Mouse (Mus musculus): ENCODE data around the gene Tekt2.

Gene Tekt2

GRCm38 (mm10) chr4:126310344-126310743 is 15.1 kb downstream of the Tekt2 start:
- in situ Hi-C loops (cut with MboI; ENCODE audit: unreplicated experiment in 2 of 2) = loop anchor here in 1 of 2 experiments (25.0 kb wide), 1 partner anchor 1148 kb away; no protein-coding TSS in a partner anchor

DNA sequence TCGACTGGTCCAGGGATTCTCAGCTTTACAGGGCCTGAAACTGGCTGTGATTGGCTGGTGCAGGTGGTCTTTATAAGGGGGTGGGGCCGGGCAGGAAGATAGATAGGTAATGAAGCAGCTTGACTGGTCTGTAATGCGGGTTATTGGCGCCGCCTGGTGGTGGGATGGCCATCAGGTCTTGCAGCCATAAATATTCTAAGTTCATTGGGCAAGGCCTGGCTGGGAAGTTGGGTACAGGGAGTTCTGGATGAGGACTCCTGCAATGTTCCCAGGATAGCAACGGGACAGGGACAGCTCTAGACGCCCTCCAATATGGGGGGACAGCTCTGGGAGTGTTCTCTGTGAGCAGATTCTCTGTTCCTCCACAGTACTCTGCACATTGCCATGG is 15.6 kb downstream of the Tekt2 start:
- in situ Hi-C loops (cut with MboI; ENCODE audit: unreplicated experiment in 2 of 2) = loop anchor here (5.0 to 25.0 kb wide), 6 partner anchors 38 to 1148 kb away; partner anchors contain the start of gene Trappc3 (in 1 of the 2)

DNA sequence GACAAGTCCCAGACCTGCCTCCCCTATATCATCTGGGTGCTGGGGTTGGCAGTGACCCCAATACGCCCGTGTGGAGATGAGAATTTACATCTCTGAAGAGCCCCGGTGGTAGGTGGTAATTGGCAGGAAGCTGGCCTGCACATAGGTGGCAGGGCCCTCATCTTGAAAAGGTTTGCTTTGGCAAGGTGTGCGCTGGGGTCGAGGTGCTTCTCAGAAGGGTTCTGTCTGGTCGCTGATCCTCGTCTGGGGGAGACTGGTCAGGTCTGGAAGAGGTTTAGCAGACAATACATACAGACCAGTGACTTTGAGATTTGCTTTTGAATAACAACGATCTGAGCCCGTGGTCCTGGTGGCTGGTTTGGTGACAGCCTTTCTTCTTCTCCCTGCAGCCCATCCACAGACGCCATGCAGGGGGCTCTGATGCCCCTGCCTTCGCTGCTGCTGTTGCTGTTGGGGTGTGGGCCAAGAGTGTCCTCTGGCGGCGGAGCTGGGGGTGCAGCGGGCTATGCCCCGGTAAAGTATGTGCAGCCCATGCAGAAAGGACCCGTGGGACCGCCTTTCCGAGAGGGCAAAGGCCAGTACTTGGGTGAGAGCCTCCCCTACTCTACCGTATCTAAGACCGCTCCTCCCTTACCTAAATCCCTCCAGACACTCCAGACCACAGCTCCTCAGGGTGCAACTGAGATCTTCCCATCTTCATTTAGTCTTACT is 16.1 kb downstream of the Tekt2 start:
- in situ Hi-C loops (cut with MboI; ENCODE audit: unreplicated experiment in 2 of 2) = loop anchor here (5.0 to 25.0 kb wide), 6 partner anchors 37 to 1147 kb away; partner anchors contain the start of gene Trappc3 (in 1 of the 2)

DNA sequence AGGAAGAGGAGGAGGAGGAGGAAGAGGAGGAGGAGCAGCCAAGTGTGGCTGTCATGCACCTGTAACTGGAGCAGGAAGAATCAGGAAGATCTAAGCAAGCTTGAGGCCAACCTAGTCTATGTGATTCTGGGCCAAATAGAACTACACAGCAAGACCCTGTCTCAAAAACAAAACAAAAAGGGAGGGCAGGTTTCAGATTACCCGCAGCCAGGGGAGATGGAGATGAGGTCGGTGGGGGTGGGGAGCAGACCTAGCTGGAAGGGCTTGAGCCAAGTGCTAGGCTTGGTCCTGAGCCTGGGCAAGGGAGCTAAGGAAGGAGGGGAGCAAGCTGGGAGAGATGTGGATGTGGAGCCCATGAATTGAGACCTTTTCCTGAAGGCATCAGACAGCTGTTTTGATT is 18.7 kb downstream of the Tekt2 start:
- in situ Hi-C loops (cut with MboI; ENCODE audit: unreplicated experiment in 2 of 2) = loop anchor here (5.0 to 25.0 kb wide), 6 partner anchors 35 to 1145 kb away; partner anchors contain the start of gene Trappc3 (in 1 of the 2)

GRCm38 (mm10) chr4:126306058-126306457 is 19.4 kb downstream of the Tekt2 start:
- in situ Hi-C loops (cut with MboI; ENCODE audit: unreplicated experiment in 2 of 2) = loop anchor here (5.0 to 25.0 kb wide), 6 partner anchors 34 to 1144 kb away; partner anchors contain the start of gene Trappc3 (in 1 of the 2)

DNA sequence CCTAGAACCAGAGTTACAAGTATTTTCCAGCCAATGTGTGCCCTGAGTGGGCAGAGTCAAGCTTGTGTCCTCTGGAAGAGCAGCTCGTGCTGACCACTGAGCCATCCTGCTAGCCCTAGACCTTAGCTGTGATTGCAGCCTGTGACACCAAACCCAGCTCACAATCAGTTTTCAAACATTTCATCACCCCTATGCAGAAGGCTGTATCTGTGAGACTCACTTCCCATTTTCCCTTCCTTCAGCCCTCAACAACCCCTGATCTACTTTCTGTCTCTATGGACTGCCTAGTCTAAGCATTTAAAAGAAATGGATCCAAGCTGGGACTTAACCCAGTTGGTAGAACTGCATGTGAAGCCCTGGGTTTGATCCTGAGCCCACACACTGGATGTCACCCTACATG is 20.1 kb downstream of the Tekt2 start:
- in situ Hi-C loops (cut with MboI; ENCODE audit: unreplicated experiment in 2 of 2) = loop anchor here (5.0 to 25.0 kb wide), 6 partner anchors 33 to 1143 kb away; partner anchors contain the start of gene Trappc3 (in 1 of the 2)

DNA sequence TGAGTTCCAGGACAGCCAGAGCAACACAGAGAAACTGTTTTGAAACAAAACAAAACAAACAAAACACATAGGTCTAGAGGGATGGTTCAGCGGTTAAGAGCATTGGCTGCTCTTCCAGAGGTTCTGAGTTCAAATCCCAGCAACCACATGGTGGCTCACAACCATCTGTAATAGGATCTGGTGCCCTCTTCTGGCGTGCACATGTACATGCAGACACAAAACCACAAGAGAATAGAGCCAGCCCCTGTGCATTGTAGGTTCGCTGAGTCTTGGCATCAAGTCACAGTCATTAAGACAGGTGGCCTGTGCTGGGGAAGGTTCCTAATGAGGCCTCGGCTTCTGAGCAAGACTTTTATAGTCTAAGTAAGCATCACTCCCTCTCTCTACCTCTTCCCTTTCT is 21.6 kb downstream of the Tekt2 start:
- in situ Hi-C loops (cut with MboI; ENCODE audit: unreplicated experiment in 2 of 2) = loop anchor here in 1 of 2 experiments (25.0 kb wide), 1 partner anchor 1142 kb away; no protein-coding TSS in a partner anchor

DNA sequence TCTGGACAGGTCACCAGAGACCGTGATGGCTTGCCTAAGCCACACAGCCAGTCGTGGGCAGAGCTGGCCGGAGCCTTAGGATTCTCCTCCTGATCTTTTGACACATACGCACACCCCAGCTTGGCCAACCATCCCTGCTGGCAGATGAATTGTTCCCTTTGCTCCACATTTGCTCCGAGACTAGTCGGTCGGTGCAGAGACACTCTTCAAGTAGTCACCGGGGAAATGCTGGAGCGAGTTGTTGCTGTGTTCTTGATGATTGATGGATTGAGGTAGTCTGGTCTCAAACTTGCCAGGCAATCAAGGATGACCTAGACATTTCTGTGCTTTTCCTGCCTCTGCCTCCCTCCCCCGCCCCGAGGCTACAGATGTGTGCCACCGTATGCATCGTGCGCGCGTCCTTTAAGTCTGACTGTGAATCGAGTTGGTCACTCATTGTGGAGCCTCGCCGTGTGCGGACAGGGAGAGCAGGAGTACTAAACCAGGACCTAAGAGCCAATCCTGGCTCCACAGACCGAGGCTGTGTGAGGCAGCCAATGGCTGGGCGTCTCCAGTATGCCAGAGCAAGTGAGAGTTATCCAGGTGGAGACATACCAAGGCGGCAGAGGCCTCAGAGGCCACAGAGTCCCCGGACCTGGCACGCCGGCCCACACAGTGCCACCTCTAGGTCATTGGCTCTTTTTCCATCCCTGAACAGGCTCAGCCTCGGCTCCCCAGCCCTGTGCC is 23.7 kb downstream of the Tekt2 start:
- in situ Hi-C loops (cut with MboI; ENCODE audit: unreplicated experiment in 2 of 2) = loop anchor here in 1 of 2 experiments (25.0 kb wide), 1 partner anchor 1139 kb away; no protein-coding TSS in a partner anchor

- in situ Hi-C loops (cut with MboI; ENCODE audit: unreplicated experiment in 2 of 2) = loop anchor here in 1 of 2 experiments (25.0 kb wide), 1 partner anchor 1139 kb away; no protein-coding TSS in a partner anchor
Observed at GRCm38 (mm10) chr4:126300916-126301583, 24.4 kb downstream of the Tekt2 start.

GRCm38 (mm10) chr4:126296617-126297101 is 28.8 kb downstream of the Tekt2 start:
- in situ Hi-C loops (cut with MboI; ENCODE audit: unreplicated experiment in 2 of 2) = no loop called here

DNA sequence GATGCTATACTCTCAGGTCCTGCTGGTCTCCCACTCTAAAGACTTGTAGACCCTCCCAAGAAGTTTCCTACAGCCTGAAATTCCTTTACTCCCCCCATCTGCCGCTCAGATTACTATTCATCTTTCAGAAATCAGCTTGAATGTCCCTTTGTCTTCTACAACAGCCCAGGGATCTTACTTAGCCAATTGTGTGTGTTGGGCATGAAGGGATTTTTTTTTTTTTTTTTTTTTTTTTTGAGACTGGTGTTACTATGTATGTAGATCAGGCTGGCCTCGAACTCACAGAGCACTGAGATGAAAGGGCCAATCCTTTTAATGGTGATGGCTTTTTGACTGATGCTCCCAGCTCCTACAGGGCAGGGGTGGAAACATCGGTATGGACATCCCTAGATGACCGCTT is 29.6 kb downstream of the Tekt2 start:
- in situ Hi-C loops (cut with MboI; ENCODE audit: unreplicated experiment in 2 of 2) = no loop called here

DNA sequence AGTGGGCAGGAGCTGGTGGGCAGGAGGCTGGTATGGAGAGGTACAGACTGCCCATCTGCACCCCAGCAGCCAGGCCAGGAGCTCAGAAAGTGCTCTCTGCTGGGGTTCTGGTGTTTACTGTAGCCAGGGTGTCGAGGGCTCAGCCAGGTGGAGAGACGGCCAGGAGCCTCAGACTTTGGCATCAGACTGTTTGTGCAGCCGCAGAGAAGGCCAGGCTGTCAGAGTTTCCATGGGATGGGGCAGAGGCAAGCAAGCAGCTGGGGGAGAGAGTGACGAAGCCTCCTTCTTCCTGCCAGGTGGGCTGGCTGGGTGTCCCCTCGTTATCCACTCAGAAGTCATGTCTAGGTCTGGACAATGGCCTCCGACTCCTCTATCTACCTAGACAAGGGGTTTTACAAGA is 30.3 kb downstream of the Tekt2 start:
- in situ Hi-C loops (cut with MboI; ENCODE audit: unreplicated experiment in 2 of 2) = no loop called here

GRCm38 (mm10) chr4:126291196-126291595 is 34.3 kb downstream of the Tekt2 start:
- in situ Hi-C loops (cut with MboI; ENCODE audit: unreplicated experiment in 2 of 2) = no loop called here

- in situ Hi-C loops (cut with MboI; ENCODE audit: unreplicated experiment in 2 of 2) = no loop called here
Observed at GRCm38 (mm10) chr4:126290314-126290713, 35.2 kb downstream of the Tekt2 start.

DNA sequence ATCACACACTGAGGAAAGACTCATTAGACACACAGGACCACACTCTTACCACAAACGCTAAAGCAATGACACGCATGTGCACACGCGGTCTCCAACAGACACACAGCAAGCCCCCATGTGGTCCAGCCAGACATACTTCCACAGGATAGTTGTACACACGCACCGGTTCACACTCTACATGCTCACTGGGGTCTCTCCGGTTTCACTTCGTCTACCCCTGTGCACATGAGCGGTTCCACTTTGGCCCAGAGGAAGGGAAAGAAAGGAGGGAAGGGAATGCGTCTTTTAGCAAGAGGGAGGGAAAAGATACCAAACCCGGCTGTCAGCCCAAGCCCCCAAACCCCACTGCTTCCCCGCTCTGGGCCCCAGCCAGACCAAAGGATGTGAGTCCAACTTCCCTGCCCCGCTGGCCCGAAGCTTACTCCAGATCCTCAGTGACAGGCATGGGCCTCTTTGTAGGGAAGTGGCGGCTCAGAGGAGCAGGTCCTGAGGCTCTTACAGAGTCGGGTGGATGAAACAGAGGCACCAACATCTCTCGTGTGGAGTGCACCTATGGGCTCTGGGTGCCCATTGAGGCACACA is 37.3 kb downstream of the Tekt2 start:
- in situ Hi-C loops (cut with MboI; ENCODE audit: unreplicated experiment in 2 of 2) = no loop called here

DNA sequence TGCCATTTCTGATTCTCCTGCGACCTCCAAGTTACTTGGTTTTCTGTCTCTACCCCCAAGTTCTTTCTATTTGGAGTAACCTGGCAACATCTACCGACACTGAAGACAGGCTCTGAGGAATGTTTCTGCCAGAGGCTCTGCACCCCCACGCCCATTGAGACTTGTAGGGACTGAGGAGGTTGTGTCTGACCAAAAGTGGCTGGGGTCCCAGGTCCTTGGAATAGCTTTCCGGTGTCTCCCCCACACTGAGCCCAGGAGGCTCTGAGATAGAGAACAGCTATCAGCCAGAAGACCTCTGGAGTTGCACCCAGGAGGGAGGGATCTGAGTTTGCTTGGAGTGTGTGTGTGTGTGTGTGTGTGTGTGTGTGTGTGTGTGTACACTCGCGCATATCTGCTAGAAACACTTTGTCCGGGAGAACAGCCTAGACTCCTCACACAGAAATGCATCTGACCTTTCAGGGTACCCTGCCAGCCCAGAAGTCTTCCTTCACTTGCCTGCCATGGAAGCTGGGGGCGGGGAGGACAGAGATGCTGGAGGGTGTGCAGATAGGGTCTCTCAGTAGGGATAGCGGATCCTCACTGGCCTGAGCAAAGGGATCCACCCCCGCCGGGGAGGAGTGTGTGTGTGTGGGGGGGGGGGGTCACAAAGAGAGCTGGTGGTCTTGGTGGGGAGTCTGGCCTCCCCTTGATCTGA is 38.0 kb downstream of the Tekt2 start:
- in situ Hi-C loops (cut with MboI; ENCODE audit: unreplicated experiment in 2 of 2) = no loop called here

GRCm38 (mm10) chr4:126286492-126286891 is 39.0 kb downstream of the Tekt2 start, which contains the start of gene Col8a2:
Gene Col8a2 (plus strand): TSS chr4:126286793.
- in situ Hi-C loops (cut with MboI; ENCODE audit: unreplicated experiment in 2 of 2) = no loop called here

- in situ Hi-C loops (cut with MboI; ENCODE audit: unreplicated experiment in 2 of 2) = no loop called here
Observed at GRCm38 (mm10) chr4:126283582-126283981, 41.9 kb downstream of the Tekt2 start.

DNA sequence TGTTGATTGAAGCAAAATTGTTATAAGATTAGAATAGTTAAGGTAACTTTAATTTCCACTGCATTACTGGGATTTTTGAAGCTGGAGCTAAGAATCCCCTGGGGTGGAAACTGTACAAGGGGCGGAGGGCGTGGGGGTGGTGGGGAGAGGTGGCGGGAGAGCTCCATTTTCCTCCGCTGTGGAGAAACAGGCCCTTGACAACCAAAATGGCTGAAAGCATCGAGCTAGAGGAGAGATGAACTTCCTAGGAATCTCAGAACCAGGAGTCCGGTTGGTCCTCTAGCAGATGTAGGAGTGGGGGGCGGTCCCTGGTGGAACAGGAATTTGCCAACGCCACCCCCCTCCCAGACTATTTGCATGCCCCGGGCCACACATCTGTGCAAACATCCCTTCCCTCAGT is 43.8 kb downstream of the Tekt2 start:
- in situ Hi-C loops (cut with MboI; ENCODE audit: unreplicated experiment in 2 of 2) = no loop called here

- in situ Hi-C loops (cut with MboI; ENCODE audit: unreplicated experiment in 2 of 2) = no loop called here
Observed at GRCm38 (mm10) chr4:126278961-126279360, 46.5 kb downstream of the Tekt2 start.

Data from v-Abl transformed pro-B cells (cell line).